Mouse (Mus musculus) liver, embryonic 16.5 days (tissue): ENCODE measurements around the gene Laptm4a. TPM values are rescaled to one million over a fixed set of nuclear protein-coding genes. Genes with fewer than 3 reads are reported as not detected.

Experiments used
- ATAC-seq: fragments of 200-750 bp; cut with Nextera tagmentation; 2 replicates; pipeline ENCODE4 v1.8.0; 2017; ENCODE audit warnings: low read depth, mild to moderate bottlenecking, moderate number of reproducible peaks, moderate library complexity
- H3K27ac ChIP-seq: fragments of 300-500 bp; sonication (generic); 2 replicates; pipeline ENCODE4 v1.5.1; 2014; ENCODE audit warnings: mild to moderate bottlenecking, low read length
- H3K27me3 ChIP-seq: fragments of 300-500 bp; sonication (generic); 2 replicates; pipeline ENCODE4 v1.6.1; 2014; ENCODE audit warnings: low read depth, low read length, mixed read lengths; ENCODE audit not compliant: control insufficient read depth, insufficient read depth
- H3K36me3 ChIP-seq: fragments of 300-500 bp; sonication (generic); 2 replicates; pipeline ENCODE4 v1.6.1; 2014; ENCODE audit warnings: mild to moderate bottlenecking; ENCODE audit not compliant: control insufficient read depth, insufficient read depth
- H3K4me1 ChIP-seq: fragments of 300-500 bp; sonication (generic); 2 replicates; pipeline ENCODE4 v1.6.1; 2014; ENCODE audit warnings: low read depth, low read length, mixed read lengths; ENCODE audit not compliant: control insufficient read depth
- H3K4me2 ChIP-seq: fragments of 300-500 bp; sonication (generic); 2 replicates; pipeline ENCODE4 v1.6.1; 2014; ENCODE audit warnings: low read depth, low read length, mixed read lengths
- H3K4me3 ChIP-seq: fragments of 300-500 bp; sonication (generic); 2 replicates; pipeline ENCODE4 v1.5.1; 2014; ENCODE audit warnings: low read depth, mild to moderate bottlenecking, low read length
- H3K9ac ChIP-seq: fragments of 300-500 bp; sonication (generic); 2 replicates; pipeline ENCODE4 v1.6.1; 2014; ENCODE audit warnings: low read depth, low read length
- H3K9me3 ChIP-seq: fragments of 300-500 bp; sonication (generic); replicated peaks from 2 replicates; pipeline ENCODE4 v1.6.1; 2016; ENCODE audit warnings: low read length; ENCODE audit not compliant: control insufficient read depth
- WGBS: fragments of 180-500 bp; shearing (Covaris S2); extraction: QIAGEN DNeasy Blood & Tissue Kit; methylation state at CpG from one replicate; pipeline ENCODE4 v1.1.7; 2014; ENCODE audit not compliant: insufficient replicate concordance; 5-methylcytosine and 5-hydroxymethylcytosine counted together
- polyA plus RNA-seq: library from polyadenylated mRNA; unstranded; fragments of >200 nt; fragmentation: Nextera tagmentation; extraction: Ambion mirVana; gene quantifications from 2 replicates; pipeline ENCODE4 v1.2.1, GENCODE M21; 2015

Laptm4a gene
- polyA plus RNA-seq, 1 experiment from 2014 or later, result 71.2 TPM

DNA sequence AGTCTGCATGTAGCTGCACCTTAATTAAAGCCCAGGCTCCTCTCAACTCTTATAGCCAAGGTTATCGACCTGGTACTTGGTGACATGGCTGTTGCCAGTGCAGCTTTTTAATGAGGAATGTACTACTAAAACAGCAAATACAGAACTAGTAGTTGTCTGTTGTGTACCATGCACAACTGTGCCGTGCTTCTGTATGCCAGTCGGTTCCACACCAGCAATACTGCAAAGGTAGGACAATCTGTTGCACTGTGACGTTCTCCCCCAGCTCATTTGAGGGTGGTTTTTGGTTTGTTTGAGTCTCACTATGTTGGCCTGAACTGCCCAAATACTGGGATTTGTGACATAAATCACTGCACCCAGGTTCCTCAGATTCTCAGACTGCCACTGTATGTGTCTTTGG lies 18.0 kb downstream of the Laptm4a start:
- H3K4me2 ChIP-seq, result no peak overlapping the region
- H3K27ac ChIP-seq, result no peak overlapping the region
- WGBS, result 74% methylated on average over 4 of the region's 4 CpGs
- H3K27me3 ChIP-seq, result no peaks in the 10 kb centered on the region
- peaks cover 26% of the 10 kb centered on the region for H3K36me3 ChIP-seq
- H3K9ac ChIP-seq, result no peak overlapping the region
- ATAC-seq, result no peak
- H3K4me1 ChIP-seq, result no peaks in the 10 kb centered on the region
- no peak overlapping the region for H3K4me3 ChIP-seq
- no peaks in the 10 kb centered on the region for H3K9me3 ChIP-seq

DNA sequence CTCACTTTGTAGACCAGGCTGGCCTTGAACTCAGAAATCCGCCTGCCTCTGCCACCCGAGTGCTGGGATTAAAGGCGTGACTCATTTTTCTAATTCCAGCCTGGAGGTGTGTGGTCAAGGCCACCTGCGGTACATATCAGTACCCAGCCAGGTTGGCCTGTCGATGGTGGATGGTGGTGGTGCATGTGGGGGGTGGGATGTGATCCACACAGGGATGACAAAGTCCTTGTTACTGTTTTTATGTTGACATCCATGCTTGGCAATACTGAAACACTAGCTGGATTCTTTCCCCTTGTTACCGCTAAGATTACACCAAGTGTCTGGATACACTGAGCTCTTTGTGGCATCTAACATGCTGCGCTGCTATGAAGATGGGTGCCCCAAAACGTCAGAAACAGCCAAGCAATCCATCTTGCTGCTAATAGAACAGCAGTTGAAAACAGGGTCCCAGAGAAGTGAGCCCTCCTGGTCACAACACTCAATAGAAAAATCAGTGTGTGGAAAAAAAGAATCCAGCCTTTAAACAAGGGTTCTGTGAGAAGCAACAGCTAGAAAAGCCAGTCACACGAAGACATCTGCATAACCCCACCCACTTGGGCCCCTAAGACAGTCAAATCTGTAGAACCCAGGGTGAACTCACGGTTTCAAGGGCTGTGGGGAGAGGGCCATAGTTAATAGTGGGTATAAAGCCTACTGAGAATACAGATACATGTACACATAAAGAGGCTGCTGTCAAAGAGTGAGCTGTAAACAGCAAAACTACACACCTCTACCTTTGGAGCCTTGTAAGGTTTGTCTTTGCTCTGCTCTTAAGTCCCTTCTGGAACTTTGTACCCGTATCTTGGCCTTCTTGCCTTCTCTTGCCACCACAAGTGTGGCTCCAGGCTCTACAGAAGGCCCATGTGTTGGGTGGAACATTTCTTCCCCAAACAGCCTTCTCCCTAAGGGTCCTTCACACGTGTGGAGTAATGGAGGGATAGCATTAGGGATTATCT lies 18.8 kb downstream of the Laptm4a start:
- Histone ChIP-seq H3K4me3 (no peak overlapping the region), H3K27me3 (no peaks in the 10 kb centered on the region), H3K4me2 (no peak overlapping the region), H3K36me3 (peaks cover 23% of the 10 kb centered on the region), H3K9ac (no peak overlapping the region), H3K9me3 (no peaks in the 10 kb centered on the region), H3K27ac (no peak overlapping the region), H3K4me1 (no peaks in the 10 kb centered on the region)
- WGBS, result 63% methylated on average over 12 of the region's 12 CpGs
- no peak for ATAC-seq

DNA sequence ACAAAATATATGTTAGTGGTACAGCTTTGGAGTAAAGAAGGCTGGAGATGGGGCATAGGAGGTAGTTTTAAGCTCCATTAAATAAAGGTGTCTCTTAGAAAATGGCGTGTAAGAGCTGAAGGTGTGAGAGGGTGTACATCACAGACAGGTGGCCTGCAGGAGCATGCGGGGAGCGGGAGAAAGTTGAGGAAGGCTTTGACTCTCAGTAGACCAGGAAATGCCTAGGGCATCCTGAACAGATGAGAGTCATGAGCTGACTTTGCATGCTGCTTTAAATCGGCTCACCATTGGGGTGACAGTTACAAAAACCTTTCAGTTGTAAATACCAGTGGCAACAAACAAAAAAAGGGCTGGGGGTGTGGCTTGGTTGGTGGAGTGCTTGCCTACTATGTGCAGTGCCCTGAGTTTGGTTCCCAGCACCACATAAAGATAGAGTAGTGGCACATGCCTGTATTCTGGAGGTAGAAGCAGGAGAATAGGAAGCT lies 19.7 kb downstream of the Laptm4a start:
- 62% methylated on average over 4 of the region's 4 CpGs for WGBS
- H3K4me3 ChIP-seq, result no peak overlapping the region
- H3K9me3 ChIP-seq, result no peaks in the 10 kb centered on the region
- H3K4me1 ChIP-seq, result no peaks in the 10 kb centered on the region
- no peaks in the 10 kb centered on the region for H3K27me3 ChIP-seq
- no peak overlapping the region for H3K9ac ChIP-seq
- H3K27ac ChIP-seq, result no peak overlapping the region
- no peak for ATAC-seq
- H3K4me2 ChIP-seq, result no peak overlapping the region
- peaks cover 15% of the 10 kb centered on the region for H3K36me3 ChIP-seq

DNA sequence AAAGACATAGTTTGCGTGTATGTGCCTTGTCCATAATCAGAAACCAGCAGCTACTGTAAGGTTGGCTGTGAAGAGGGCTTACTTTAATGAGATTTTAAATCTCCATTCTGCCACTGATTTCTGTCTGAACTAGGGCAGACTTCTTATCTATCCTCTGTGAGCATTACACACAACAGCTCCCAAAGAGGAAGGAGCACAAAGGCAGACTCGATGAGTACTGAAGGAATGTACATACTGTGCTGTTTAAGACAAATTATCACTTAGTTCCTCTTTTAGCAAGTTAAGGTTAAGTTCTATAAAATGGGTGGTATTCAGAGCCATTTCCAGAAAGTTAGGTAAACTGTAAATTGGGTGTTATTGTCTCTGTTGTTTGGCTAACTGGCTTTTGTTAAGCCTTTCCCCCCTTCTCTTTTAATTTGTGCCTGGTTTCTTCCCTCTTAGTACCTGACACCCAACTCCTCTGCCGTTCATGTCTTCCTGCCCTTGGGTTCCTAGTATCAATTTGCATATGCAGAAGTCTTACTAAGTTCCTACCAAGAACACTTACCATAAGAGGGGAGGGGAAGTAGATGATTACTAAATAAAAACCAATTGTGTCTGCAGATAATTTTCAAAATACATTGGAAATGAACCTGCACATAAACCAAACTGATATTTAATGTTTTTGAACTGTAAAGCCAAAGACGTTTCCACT lies 20.4 kb downstream of the Laptm4a start:
- H3K36me3 ChIP-seq, result peaks cover 9% of the 10 kb centered on the region; the same call in 1 of the 2 replicates
- no peak for ATAC-seq

DNA sequence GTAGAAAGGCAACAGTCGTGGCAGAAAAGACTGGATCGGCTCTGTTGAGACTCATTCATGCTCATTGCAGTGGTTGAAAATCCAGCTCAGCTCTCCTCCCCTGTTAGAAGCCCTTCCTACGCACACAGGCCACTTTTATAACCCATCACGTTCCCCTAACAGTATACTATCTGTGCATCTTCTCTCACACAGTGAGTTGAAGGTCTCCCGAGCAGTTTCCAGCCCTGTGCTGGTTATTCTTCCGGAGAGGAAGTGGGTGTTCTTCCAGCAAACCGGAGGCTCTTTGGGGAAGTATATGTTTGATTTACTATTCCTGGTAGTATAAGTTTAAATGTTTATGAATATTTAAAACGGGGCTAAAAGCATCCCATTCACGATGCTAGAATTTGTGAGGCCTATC lies 25.7 kb downstream of the Laptm4a start:
- Histone ChIP-seq H3K27ac (no peak overlapping the region), H3K9me3 (no peaks in the 10 kb centered on the region), H3K36me3 (no peaks in the 10 kb centered on the region), H3K4me2 (peak overlapping the region; percentile 69; the same call in 1 of the 2 replicates), H3K4me1 (peaks cover 7% of the 10 kb centered on the region), H3K27me3 (peaks cover 17% of the 10 kb centered on the region), H3K9ac (no peak overlapping the region), H3K4me3 (no peak overlapping the region)
- 30% methylated on average over 9 of the region's 9 CpGs for WGBS
- ATAC-seq, result no peak

More for the DNA sequence above, 20.4 kb downstream of the Laptm4a start:
- no peak overlapping the region for H3K9ac ChIP-seq
- H3K4me1 ChIP-seq, result no peaks in the 10 kb centered on the region
- no peak overlapping the region for H3K27ac ChIP-seq
- no peaks in the 10 kb centered on the region for H3K27me3 ChIP-seq
- H3K9me3 ChIP-seq, result no peaks in the 10 kb centered on the region
- no peak overlapping the region for H3K4me3 ChIP-seq
- 24% methylated on average over 4 of the region's 4 CpGs for WGBS
- H3K4me2 ChIP-seq, result no peak overlapping the region

DNA sequence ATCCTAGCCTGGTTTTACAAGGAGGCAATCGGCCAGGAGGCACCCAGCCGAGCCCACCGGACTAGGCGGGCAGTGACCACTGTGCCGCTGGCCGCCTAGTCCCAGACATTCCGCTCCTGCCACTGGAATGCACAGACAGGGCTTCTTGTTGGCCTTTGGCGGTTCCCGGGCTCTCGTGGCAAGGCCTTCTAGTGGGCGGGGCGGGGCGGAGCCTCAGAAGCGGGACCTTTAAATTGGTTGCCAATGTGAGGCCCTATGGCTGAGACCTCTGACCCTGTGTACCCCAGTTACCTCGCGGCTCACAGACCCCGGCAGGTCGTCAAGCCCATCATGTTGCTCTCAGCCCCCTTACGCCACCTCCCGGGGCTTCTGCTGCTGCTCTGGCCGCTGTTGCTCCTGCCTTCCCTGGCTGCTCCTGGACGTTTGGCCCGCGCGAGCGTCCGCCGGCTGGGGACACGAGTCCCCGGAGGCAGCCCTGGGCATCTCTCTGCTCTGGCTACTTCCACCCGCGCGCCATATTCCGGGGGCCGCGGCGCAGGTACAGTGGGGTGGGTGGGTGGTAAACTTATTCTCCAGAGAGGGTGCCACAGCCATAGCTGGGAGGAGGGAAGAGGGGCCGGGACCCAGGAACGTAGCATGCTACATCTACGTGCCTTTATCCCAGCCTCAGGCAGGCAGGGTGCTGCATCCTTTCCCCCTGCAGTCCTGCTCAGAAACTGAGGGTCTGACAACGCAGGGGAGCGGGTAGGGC lies 26.4 kb downstream of the Laptm4a start, which contains the start of gene Matn3:
Gene Matn3, plus strand, starts transcription at position 216 of the 751 bp plus-strand sequence.
- Histone ChIP-seq H3K36me3 (no peaks in the 10 kb centered on the region), H3K4me2 (peak within 1 kb of the TSS; percentile 69), H3K4me1 (peaks cover 7% of the 10 kb centered on the region), H3K27ac (no peak within 1 kb of the TSS), H3K9ac (no peak within 1 kb of the TSS), H3K27me3 (peaks cover 17% of the 10 kb centered on the region), H3K9me3 (no peaks in the 10 kb centered on the region), H3K4me3 (peak within 1 kb of the TSS; percentile 48)
- WGBS, result 4% methylated on average over 42 of the region's 42 CpGs
- ATAC-seq, result peak; percentile 43; the same call in 1 of the 2 replicates

DNA sequence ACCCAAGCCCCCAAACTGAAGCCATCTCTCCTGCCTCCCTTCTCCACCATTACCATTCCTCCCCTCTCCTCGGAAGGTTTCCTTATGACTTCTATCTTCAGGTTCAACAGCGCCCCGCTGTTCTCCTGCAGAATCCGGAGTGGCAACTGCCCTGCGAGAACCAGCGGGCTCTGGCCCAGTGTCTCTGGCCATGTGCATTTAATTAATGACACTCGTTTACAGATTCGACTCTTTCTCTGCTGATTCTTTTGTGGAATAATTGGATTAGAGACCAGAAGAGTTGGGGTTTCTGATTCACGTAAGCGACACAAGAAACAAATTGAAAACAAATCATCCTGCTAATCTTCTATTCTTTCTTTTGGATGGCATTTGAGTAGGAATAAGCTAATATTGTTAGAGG lies 31.7 kb downstream of the Laptm4a start:
- Histone ChIP-seq H3K4me3 (no peak overlapping the region), H3K9ac (no peak overlapping the region), H3K9me3 (no peaks in the 10 kb centered on the region), H3K27me3 (peaks cover 10% of the 10 kb centered on the region), H3K27ac (no peak overlapping the region), H3K36me3 (no peaks in the 10 kb centered on the region), H3K4me2 (no peak overlapping the region), H3K4me1 (peaks cover under 1% of the 10 kb centered on the region)
- ATAC-seq, result no peak
- WGBS, result 72% methylated on average over 10 of the region's 10 CpGs

DNA sequence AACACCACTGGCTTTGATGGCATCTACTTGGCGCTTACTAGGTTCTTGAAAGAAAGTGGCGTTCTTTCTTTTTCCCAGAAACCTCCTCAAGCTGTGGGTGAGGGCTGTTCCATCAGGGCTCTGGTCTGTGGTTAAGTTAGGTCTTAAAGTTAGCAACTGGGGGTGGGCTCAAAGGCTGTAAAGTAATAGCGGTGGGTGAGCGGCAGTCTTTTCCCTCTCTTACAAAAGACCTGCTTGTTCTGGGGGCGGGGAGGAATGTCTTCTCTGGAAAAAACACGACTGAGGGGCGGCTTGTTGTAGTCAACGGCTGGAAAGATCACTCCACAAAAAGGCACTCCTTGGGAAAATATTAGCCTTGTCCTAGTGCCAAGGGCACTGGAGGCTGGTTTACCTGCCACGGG lies 32.7 kb downstream of the Laptm4a start:
- Histone ChIP-seq H3K27ac (no peak overlapping the region), H3K4me1 (no peaks in the 10 kb centered on the region), H3K9ac (no peak overlapping the region), H3K4me3 (no peak overlapping the region), H3K4me2 (no peak overlapping the region), H3K9me3 (no peaks in the 10 kb centered on the region), H3K27me3 (peaks cover under 1% of the 10 kb centered on the region; the same call in 1 of the 2 replicates), H3K36me3 (no peaks in the 10 kb centered on the region)
- 57% methylated on average over 9 of the region's 9 CpGs for WGBS
- ATAC-seq, result no peak
